Mouse (Mus musculus) heart, adult 2 months (tissue): ENCODE measurements around the gene Abcb7.

Experiments
- CTCF ChIP-seq: fragments of 200-600 bp; IDR thresholded peaks from 2 replicates; pipeline ENCODE4 v1.8.1; 2022; ENCODE audit warnings: antibody characterized with exemption, mild to moderate bottlenecking, moderate library complexity
- POLR2A ChIP-seq: fragments of 200-500 bp; IDR thresholded peaks from 2 replicates; pipeline ENCODE4 v1.6.1; 2011; ENCODE audit warnings: mild to moderate bottlenecking, low read depth, low read length, control low read depth; ENCODE audit not compliant: insufficient read depth

DNA sequence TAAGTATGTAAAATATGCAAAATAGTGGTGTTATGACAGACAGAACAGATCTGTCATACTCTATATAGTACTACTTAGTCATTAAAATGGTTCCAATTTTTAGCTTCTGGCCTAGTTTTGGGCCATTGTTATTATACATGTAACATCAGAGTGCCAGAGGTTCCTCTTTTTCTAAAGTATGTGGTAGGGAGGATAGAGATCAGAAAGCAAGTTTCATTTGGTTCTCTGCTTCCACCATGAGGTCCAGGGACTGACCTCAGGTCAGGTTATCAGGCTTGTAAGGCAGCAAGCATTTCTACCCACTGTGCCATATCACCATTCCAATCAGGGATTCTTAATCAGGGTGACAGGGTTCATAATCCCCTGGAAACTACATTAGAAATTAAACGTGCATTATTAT is 16.1 kb downstream of the Abcb7 start:
- TF ChIP-seq POLR2A (no peak), CTCF (no peak)
